Mouse (Mus musculus) hindbrain, embryonic 15.5 days (tissue): ENCODE data around the gene Zfhx3. TPM values are rescaled to one million over a fixed set of nuclear protein-coding genes. Genes with fewer than 3 reads are reported as not detected.

ENCODE experiments used
- ATAC-seq: fragments of 200-750 bp; cut with Nextera tagmentation; 2 replicates; pipeline ENCODE4 v1.8.0; 2017; ENCODE audit warnings: low read depth, moderate number of reproducible peaks, moderate TSS enrichment; ENCODE audit not compliant: low FRiP score
- H3K27ac ChIP-seq: fragments of 300-500 bp; sonication (generic); replicated peaks from 2 replicates; pipeline ENCODE4 v1.5.1; 2015; ENCODE audit warnings: mild to moderate bottlenecking, inconsistent platforms
- H3K27me3 ChIP-seq: fragments of 300-500 bp; sonication (generic); 2 replicates; pipeline ENCODE4 v1.6.1; 2015; ENCODE audit warnings: control low read depth, inconsistent platforms
- H3K36me3 ChIP-seq: fragments of 300-500 bp; sonication (generic); 2 replicates; pipeline ENCODE4 v1.6.1; 2015; ENCODE audit warnings: control low read depth, inconsistent platforms
- H3K4me1 ChIP-seq: fragments of 300-500 bp; sonication (generic); replicated peaks from 2 replicates; pipeline ENCODE4 v1.6.1; 2015; ENCODE audit warnings: control low read depth, inconsistent platforms
- H3K4me2 ChIP-seq: fragments of 300-500 bp; sonication (generic); 2 replicates; pipeline ENCODE4 v1.6.1; 2015; ENCODE audit warnings: moderate library complexity, mild to moderate bottlenecking, inconsistent platforms
- H3K4me3 ChIP-seq: fragments of 300-500 bp; sonication (generic); 2 replicates; pipeline ENCODE4 v1.5.1; 2015; ENCODE audit warnings: mild to moderate bottlenecking, inconsistent platforms
- H3K9ac ChIP-seq: fragments of 300-500 bp; sonication (generic); 2 replicates; pipeline ENCODE4 v1.6.1; 2015; ENCODE audit warnings: inconsistent platforms
- H3K9me3 ChIP-seq: fragments of 300-500 bp; sonication (generic); 2 replicates; pipeline ENCODE4 v1.6.1; 2016; ENCODE audit warnings: control low read depth, inconsistent platforms
- WGBS: fragments of 180-500 bp; shearing (Covaris S2); methylation state at CpG from one replicate; pipeline ENCODE4 v1.1.7; 2015; 5-methylcytosine and 5-hydroxymethylcytosine counted together
- polyA plus RNA-seq: library from polyadenylated mRNA; unstranded; fragments of >200 nt; fragmentation: Nextera tagmentation; extraction: Ambion mirVana; gene quantifications from 2 replicates; pipeline ENCODE4 v1.2.1, GENCODE M21; 2015

Zfhx3 gene
- polyA plus RNA-seq, 1 experiment from 2014 or later, result 23.5 TPM

DNA sequence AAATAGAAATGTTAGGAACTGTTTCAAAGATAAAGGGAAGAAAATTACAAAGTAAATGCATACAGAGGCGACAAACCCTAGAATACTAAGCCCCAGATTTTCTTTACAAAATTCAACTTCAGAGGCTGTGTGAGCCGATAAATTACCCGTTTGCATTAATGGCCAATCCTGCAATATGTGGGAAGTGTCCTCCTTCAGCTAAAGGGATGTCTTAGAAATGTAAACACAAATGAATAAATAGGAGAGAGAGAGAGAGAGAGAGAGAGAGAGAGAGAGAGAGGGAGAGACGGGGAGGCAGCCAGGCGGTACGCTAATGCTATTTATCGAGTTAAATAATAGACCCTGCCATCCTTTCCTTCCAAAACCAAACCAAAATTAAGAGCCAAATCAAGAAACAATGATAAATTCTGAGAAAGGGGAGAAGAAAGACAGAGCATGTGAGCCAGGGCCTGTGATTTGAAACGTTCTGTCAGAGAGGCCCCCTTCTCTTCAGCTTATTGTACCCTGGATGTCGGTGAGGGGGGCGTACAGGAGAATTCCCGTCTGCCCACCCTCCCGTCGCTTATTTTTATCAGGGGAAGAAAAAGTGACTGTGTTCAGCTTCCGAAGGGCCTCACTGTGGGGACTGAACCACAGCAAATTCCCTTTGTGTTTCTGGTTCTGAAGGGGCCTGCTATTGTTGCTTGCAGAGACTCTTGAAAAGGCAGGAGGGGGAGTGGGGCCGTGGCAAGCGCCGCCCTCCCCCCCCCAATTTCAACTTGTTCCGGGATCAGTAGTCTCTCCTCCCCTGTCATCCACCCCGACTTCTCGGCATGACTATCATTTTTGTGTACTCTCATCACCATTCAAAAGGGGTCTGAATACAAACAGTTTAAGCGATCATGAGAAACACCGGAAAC is 303.8 kb downstream of the Zfhx3 start:
- Histone ChIP-seq H3K27ac (peak overlapping the region; percentile 75), H3K9me3 (no peaks in the 10 kb centered on the region), H3K4me2 (peak overlapping the region; percentile 24), H3K36me3 (no peaks in the 10 kb centered on the region), H3K4me3 (no peak overlapping the region), H3K4me1 (peaks cover 36% of the 10 kb centered on the region), H3K27me3 (0 out of 2 replicates have a peak, but pooled peaks cover 6% of the 10 kb centered on the region), H3K9ac (no peak overlapping the region)
- WGBS, result 16% methylated on average over 21 of the region's 22 CpGs
- 0 out of 2 replicates have a peak, but pooled peaks have one; percentile 48 for ATAC-seq

DNA sequence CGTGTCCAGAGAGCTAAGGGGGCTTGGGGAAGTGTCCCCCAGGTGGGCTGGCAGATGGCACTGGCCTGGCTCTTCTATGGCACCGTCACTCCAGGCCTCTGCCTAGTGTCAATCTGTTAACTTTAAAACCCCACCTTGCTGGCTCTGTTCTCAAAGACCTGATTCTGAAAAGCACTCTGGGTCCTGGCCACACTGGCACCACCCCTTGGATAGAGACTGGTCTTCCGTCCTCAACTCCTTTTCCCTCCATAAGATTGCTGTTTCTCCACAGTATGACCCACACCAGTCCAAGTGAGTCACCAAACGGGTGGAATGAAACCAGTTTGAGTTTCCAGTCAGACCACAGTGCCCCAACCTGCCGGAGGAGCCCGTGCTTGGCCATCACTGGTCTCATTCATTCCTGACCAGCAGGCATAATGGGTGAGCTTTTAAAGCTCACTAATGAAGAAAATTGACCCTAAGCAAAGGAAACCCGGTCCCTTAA is 304.5 kb downstream of the Zfhx3 start:
- no peak overlapping the region for H3K4me2 ChIP-seq
- H3K4me3 ChIP-seq, result no peak overlapping the region
- H3K4me1 ChIP-seq, result peaks cover 33% of the 10 kb centered on the region
- H3K9ac ChIP-seq, result no peak overlapping the region
- no peak for ATAC-seq
- H3K27me3 ChIP-seq, result 0 out of 2 replicates have a peak, but pooled peaks cover 6% of the 10 kb centered on the region
- 26% methylated on average over 7 of the region's 7 CpGs for WGBS
- no peaks in the 10 kb centered on the region for H3K9me3 ChIP-seq
- H3K27ac ChIP-seq, result peak overlapping the region; percentile 75; the same call in 1 of the 2 replicates
- H3K36me3 ChIP-seq, result no peaks in the 10 kb centered on the region

GRCm38 (mm10) chr8:108264593-108265160 is 322.2 kb downstream of the Zfhx3 start:
- Histone ChIP-seq H3K4me1 (no peaks in the 10 kb centered on the region), H3K4me3 (no peak overlapping the region), H3K27me3 (no peaks in the 10 kb centered on the region), H3K27ac (no peak overlapping the region), H3K9me3 (no peaks in the 10 kb centered on the region), H3K9ac (no peak overlapping the region), H3K36me3 (no peaks in the 10 kb centered on the region), H3K4me2 (no peak overlapping the region)
- 49% methylated on average over 11 of the region's 11 CpGs for WGBS
- ATAC-seq, result no peak

DNA sequence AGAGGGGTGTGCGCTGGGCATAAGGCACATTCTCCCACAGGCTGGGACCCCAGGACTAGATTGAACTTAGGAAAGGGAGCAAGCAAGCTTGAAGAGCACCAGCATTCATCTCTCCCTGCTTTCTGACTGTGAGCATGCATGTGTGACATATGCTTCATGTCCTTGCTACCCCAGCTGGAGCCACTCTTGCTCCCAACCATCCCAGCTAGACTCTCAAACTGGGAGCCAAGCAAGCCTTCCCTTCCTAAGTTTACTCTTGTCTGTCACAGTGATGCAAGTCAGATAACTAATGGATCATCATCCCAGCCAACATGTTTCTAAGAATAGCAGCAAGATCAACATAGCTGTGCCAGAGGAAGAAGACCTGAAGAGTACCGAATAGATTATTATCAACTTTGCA is 335.5 kb downstream of the Zfhx3 start:
- no peak overlapping the region for H3K9ac ChIP-seq
- no peak for ATAC-seq
- no peak overlapping the region for H3K4me2 ChIP-seq
- no peaks in the 10 kb centered on the region for H3K36me3 ChIP-seq
- H3K9me3 ChIP-seq, result no peaks in the 10 kb centered on the region
- H3K27me3 ChIP-seq, result no peaks in the 10 kb centered on the region
- H3K27ac ChIP-seq, result no peak overlapping the region
- no peaks in the 10 kb centered on the region; the same call in 1 of the 2 replicates for H3K4me1 ChIP-seq
- H3K4me3 ChIP-seq, result no peak overlapping the region
- WGBS, result 91% methylated on average over 2 of the region's 2 CpGs

DNA sequence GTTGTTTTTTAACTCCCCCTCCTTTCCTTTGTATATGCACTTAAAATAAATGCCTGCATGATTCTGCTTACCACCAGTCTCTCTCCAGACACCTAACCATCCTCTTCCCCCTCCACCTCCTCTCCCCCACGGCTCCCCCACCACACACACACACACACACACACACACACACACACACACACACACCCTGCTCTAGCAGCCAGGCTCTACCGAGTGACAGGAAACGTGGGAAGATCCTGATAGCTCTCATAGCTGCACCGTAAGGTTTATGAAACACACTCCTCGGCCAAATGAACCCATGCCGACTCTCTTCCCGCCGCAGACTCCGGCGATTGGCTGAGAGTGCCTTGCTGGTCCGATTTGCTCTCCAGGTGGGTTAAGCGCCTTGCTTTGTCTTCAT is 339.5 kb downstream of the Zfhx3 start:
- 57% methylated on average over 12 of the region's 12 CpGs for WGBS
- Histone ChIP-seq H3K4me3 (no peak overlapping the region), H3K4me1 (peaks cover 3% of the 10 kb centered on the region; the same call in 1 of the 2 replicates), H3K9me3 (no peaks in the 10 kb centered on the region), H3K27ac (peak overlapping the region; percentile 59; the same call in 1 of the 2 replicates), H3K27me3 (no peaks in the 10 kb centered on the region), H3K9ac (no peak overlapping the region), H3K36me3 (no peaks in the 10 kb centered on the region), H3K4me2 (peak overlapping the region; percentile 26)
- no peak; the same call in 1 of the 2 replicates for ATAC-seq

DNA sequence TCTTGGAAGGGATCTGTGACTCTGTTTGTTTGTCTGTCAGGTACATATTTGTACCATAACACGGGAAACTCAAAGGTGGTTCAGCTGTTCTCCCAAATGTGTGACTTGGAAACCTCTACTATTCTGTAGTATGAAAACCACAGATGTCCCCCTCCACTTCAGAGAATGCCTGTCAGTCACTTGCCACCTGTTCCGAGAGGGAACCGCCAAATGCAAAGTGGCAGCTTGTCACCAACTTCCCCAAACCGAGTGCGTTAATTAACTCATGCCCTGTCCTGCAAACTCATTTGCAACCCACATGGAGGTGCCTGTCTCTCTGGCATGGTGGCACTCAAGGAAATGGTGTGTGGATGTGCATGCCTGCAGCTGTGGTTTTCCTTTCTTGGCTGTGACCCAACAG is 343.7 kb downstream of the Zfhx3 start:
- H3K4me1 ChIP-seq, result peaks cover 3% of the 10 kb centered on the region; the same call in 1 of the 2 replicates
- no peak overlapping the region for H3K27ac ChIP-seq
- ATAC-seq, result no peak
- H3K4me2 ChIP-seq, result no peak overlapping the region
- 60% methylated on average over 5 of the region's 5 CpGs for WGBS
- H3K36me3 ChIP-seq, result no peaks in the 10 kb centered on the region
- H3K27me3 ChIP-seq, result no peaks in the 10 kb centered on the region
- H3K9ac ChIP-seq, result no peak overlapping the region
- H3K4me3 ChIP-seq, result no peak overlapping the region
- H3K9me3 ChIP-seq, result no peaks in the 10 kb centered on the region

DNA sequence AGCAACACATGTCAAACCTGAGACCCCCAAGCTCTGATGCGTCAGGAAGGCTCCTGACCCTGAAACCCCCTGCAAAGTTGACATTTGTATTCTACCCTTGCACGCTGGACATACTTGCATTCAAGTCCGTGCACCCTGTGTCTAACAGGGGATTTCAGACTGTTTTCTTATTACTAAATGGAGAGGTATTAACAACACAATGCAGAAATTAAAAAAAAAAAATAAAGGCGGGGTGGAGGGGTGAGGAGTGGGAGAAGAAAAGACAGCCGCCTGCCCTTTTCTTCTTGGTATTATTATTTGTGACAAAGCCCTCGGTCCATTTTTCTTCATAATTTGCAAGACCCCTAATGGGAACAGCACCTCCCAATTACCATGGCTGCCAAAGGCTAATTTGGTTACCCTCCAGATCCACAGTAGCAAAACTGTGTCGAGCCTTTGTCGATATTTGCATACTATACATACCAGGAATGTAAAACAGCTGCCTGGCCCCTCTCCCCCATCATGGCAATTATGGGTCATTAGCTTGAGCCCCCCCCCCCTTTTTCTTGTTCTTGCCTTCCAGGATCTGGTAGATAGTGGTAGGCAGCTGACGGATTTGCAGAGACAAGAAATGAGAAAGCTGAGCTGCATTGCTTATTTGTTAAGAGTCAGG is 358.6 kb downstream of the Zfhx3 start:
- ATAC-seq, result no peak
- no peak overlapping the region for H3K27ac ChIP-seq
- 0 out of 2 replicates have a peak overlapping the region, but pooled peaks have one; percentile 9 for H3K4me2 ChIP-seq

GRCm38 (mm10) chr8:108301654-108302053 is 359.2 kb downstream of the Zfhx3 start:
- peaks cover 18% of the 10 kb centered on the region for H3K4me1 ChIP-seq
- no peak overlapping the region for H3K4me3 ChIP-seq
- no peak overlapping the region for H3K4me2 ChIP-seq
- H3K27me3 ChIP-seq, result no peaks in the 10 kb centered on the region
- no peaks in the 10 kb centered on the region for H3K9me3 ChIP-seq
- H3K9ac ChIP-seq, result no peak overlapping the region
- H3K27ac ChIP-seq, result 0 out of 2 replicates have a peak overlapping the region, but pooled peaks have one; percentile 15
- no peaks in the 10 kb centered on the region for H3K36me3 ChIP-seq
- 68% methylated on average over 12 of the region's 12 CpGs for WGBS
- no peak for ATAC-seq

More for the DNA sequence above, 358.6 kb downstream of the Zfhx3 start:
- Histone ChIP-seq H3K9ac (no peak overlapping the region), H3K4me3 (no peak overlapping the region), H3K36me3 (no peaks in the 10 kb centered on the region), H3K9me3 (no peaks in the 10 kb centered on the region), H3K4me1 (peaks cover 18% of the 10 kb centered on the region), H3K27me3 (no peaks in the 10 kb centered on the region)
- WGBS, result 29% methylated on average over 9 of the region's 9 CpGs

- Histone ChIP-seq H3K4me1 (peaks cover 18% of the 10 kb centered on the region), H3K36me3 (no peaks in the 10 kb centered on the region), H3K27ac (no peak overlapping the region), H3K4me3 (no peak overlapping the region), H3K4me2 (no peak overlapping the region), H3K9me3 (no peaks in the 10 kb centered on the region), H3K9ac (no peak overlapping the region), H3K27me3 (0 out of 2 replicates have a peak, but pooled peaks cover 5% of the 10 kb centered on the region)
- WGBS, result 68% methylated on average over 3 of the region's 3 CpGs
- ATAC-seq, result no peak
Observed at GRCm38 (mm10) chr8:108305368-108305767, 362.9 kb downstream of the Zfhx3 start.

DNA sequence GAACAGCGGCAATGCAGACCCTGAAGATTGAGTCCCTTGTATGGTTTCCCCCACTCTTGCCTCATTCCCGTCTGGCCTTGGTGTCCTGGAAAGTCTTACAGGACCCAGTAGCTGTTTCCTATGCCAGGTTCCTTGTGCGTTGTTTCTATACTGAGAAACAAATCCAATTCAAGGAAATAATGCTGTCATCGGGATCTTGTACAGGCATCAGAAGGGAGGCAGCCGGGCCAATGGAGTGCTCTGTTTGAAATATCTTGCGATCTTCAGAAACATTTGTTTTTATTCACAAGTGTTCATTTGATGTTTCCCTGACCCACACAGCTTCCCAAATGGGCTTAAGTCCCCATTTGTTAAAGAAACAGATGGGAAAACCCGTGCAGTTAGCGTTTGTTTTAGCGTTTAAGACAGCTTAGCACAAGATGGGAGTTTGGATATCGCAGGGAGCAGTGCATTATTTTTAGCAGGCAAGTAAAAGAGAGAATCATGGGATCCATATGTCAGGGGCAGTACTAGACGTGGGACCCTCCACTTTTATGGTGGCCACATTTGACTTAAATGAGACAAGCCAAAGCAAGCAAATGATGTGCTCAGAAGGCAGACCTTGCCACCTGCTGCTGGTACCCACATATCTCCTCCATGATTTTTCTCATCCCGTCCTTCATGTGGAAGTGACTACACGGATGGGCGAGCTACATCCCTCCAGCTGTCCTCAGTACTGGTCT is 367.2 kb downstream of the Zfhx3 start:
- ATAC-seq, result no peak
- 91% methylated on average over 14 of the region's 14 CpGs for WGBS
- H3K4me1 ChIP-seq, result peaks cover 6% of the 10 kb centered on the region; the same call in 1 of the 2 replicates

GRCm38 (mm10) chr8:108315046-108315445 is 372.6 kb downstream of the Zfhx3 start:
- no peaks in the 10 kb centered on the region for H3K27me3 ChIP-seq
- ATAC-seq, result no peak
- no peak overlapping the region for H3K4me3 ChIP-seq
- 27% methylated on average over 8 of the region's 8 CpGs for WGBS
- no peaks in the 10 kb centered on the region for H3K36me3 ChIP-seq
- no peak overlapping the region for H3K4me2 ChIP-seq
- H3K4me1 ChIP-seq, result peaks cover 10% of the 10 kb centered on the region; the same call in 1 of the 2 replicates
- H3K27ac ChIP-seq, result no peak overlapping the region
- no peak overlapping the region for H3K9ac ChIP-seq
- no peaks in the 10 kb centered on the region for H3K9me3 ChIP-seq

More for the DNA sequence above, 367.2 kb downstream of the Zfhx3 start:
- 0 out of 2 replicates have a peak, but pooled peaks cover 5% of the 10 kb centered on the region for H3K27me3 ChIP-seq
- no peak overlapping the region for H3K4me3 ChIP-seq
- H3K9me3 ChIP-seq, result no peaks in the 10 kb centered on the region
- no peak overlapping the region for H3K27ac ChIP-seq
- no peak overlapping the region for H3K4me2 ChIP-seq
- H3K9ac ChIP-seq, result no peak overlapping the region
- H3K36me3 ChIP-seq, result no peaks in the 10 kb centered on the region
